Mouse (Mus musculus): ENCODE measurements around the gene Ezh2.
"Not testable (repeated sequence)": the region's sequence is repeated elsewhere in the genome, so short reads cannot be mapped to it uniquely, and the experiment has no call there.

- not testable (repeated sequence) for TF ChIP-seq CTCF (IDR thresholded peaks at IDR 0.05; ENCODE audit: borderline replicate concordance, insufficient read depth, low read depth, low read length); POLR2A (IDR thresholded peaks at IDR 0.05; ENCODE audit: borderline replicate concordance, insufficient read depth, low read length)
Measured at GRCm38 (mm10) chr6:47587332-47587731, 7.8 kb downstream of the Ezh2 start.
